Mouse (Mus musculus): ENCODE measurements at regions not wholly inside any gene's neighbourhood (a gene's known extent, or its start where the extent isn't known, plus 50 kb on each side); places are given as distances from the start of the nearest gene placed in this dataset.

- no peak overlapping the region for H3K9ac ChIP-seq (ENCODE audit: low read depth, low read length)
- ATAC-seq: no peak
- 75% methylated on average over 26 of the region's 26 CpGs for WGBS
- H3K36me3 ChIP-seq (ENCODE audit: control insufficient read depth, insufficient read depth, low read length): no peaks in the 10 kb centered on the region
- H3K4me2 ChIP-seq (ENCODE audit: low read depth, low read length): no peak overlapping the region
- no peak overlapping the region for H3K4me3 ChIP-seq (ENCODE audit: low read length)
- H3K4me1 ChIP-seq (ENCODE audit: control insufficient read depth, insufficient read depth, low read length): no peaks in the 10 kb centered on the region
- no peak overlapping the region for H3K27ac ChIP-seq (ENCODE audit: low read length)
- H3K9me3 ChIP-seq (ENCODE audit: control insufficient read depth, low read length): no peaks in the 10 kb centered on the region
- no peaks in the 10 kb centered on the region for H3K27me3 ChIP-seq (replicated peaks; ENCODE audit: control insufficient read depth, insufficient read depth, low read length)
Measured at GRCm38 (mm10) chr17:84067102-84067501, 120.6 kb downstream of the Zfp36l2 start.

GRCm38 (mm10) chr17:84063791-84064190, 124.0 kb downstream of the Zfp36l2 start:
- Histone ChIP-seq H3K27ac (ENCODE audit: low read length) (no peak overlapping the region), H3K4me2 (ENCODE audit: low read depth, low read length) (no peak overlapping the region), H3K36me3 (ENCODE audit: control insufficient read depth, insufficient read depth, low read length) (no peaks in the 10 kb centered on the region), H3K9ac (ENCODE audit: low read depth, low read length) (no peak overlapping the region), H3K27me3 (replicated peaks; ENCODE audit: control insufficient read depth, insufficient read depth, low read length) (no peaks in the 10 kb centered on the region), H3K4me3 (ENCODE audit: low read length) (no peak overlapping the region), H3K9me3 (ENCODE audit: control insufficient read depth, low read length) (no peaks in the 10 kb centered on the region), H3K4me1 (ENCODE audit: control insufficient read depth, insufficient read depth, low read length) (no peaks in the 10 kb centered on the region; the same call in 1 of the 2 replicates)
- WGBS: 49% methylated on average over 7 of the region's 7 CpGs
- no peak for ATAC-seq

GRCm38 (mm10) chr17:84061621-84062020, 126.1 kb downstream of the Zfp36l2 start:
- H3K27ac ChIP-seq (ENCODE audit: low read length): no peak overlapping the region
- no peak overlapping the region for H3K9ac ChIP-seq (ENCODE audit: low read depth, low read length)
- no peak overlapping the region for H3K4me3 ChIP-seq (ENCODE audit: low read length)
- H3K4me2 ChIP-seq (ENCODE audit: low read depth, low read length): no peak overlapping the region
- H3K36me3 ChIP-seq (ENCODE audit: control insufficient read depth, insufficient read depth, low read length): no peaks in the 10 kb centered on the region
- H3K27me3 ChIP-seq (replicated peaks; ENCODE audit: control insufficient read depth, insufficient read depth, low read length): no peaks in the 10 kb centered on the region
- no peaks in the 10 kb centered on the region for H3K9me3 ChIP-seq (ENCODE audit: control insufficient read depth, low read length)
- 59% methylated on average over 6 of the region's 6 CpGs for WGBS
- ATAC-seq: peak; percentile 52; the same call in 1 of the 2 replicates
- H3K4me1 ChIP-seq (ENCODE audit: control insufficient read depth, insufficient read depth, low read length): peaks cover 3% of the 10 kb centered on the region; the same call in 1 of the 2 replicates

GRCm38 (mm10) chr17:84056469-84056868, 131.3 kb downstream of the Zfp36l2 start:
- no peak for ATAC-seq
- 88% methylated on average over 4 of the region's 4 CpGs for whole genome bisulfite sequencing
- 0 out of 2 replicates have a peak overlapping the region, but pooled peaks have one; percentile 34 for H3K27ac ChIP-seq (ENCODE audit: low read length)

DNA sequence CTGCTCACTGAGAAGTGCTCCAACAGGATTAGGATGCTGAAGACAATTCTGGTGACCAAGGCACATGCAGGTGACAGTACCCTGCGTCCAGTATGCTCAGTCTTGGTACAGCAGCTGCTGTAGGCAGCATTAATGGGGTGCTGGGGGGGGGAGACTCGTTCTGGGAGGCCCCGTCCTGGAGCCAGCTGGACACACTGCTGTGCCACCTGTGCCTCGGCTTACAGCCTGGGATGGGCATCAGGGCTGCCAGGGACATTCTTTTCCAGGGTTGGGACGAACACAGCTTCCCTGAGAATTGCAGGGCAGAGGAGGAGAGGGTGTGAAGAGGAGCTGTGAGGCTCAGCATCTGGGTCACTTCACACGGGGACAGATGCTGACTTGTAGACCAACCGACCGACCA, 135.3 kb downstream of the Zfp36l2 start:
- Histone ChIP-seq H3K9ac (ENCODE audit: low read depth, low read length) (no peak overlapping the region), H3K4me1 (ENCODE audit: control insufficient read depth, insufficient read depth, low read length) (peaks cover 9% of the 10 kb centered on the region; the same call in 1 of the 2 replicates), H3K36me3 (ENCODE audit: control insufficient read depth, insufficient read depth, low read length) (no peaks in the 10 kb centered on the region), H3K4me2 (ENCODE audit: low read depth, low read length) (no peak overlapping the region), H3K27ac (ENCODE audit: low read length) (no peak overlapping the region), H3K9me3 (ENCODE audit: control insufficient read depth, low read length) (peaks cover 5% of the 10 kb centered on the region), H3K4me3 (ENCODE audit: low read length) (no peak overlapping the region), H3K27me3 (replicated peaks; ENCODE audit: control insufficient read depth, insufficient read depth, low read length) (no peaks in the 10 kb centered on the region)
- whole genome bisulfite sequencing: 75% methylated on average over 8 of the region's 8 CpGs
- no peak for ATAC-seq

More at GRCm38 (mm10) chr17:84056469-84056868, 131.3 kb downstream of the Zfp36l2 start:
- no peak overlapping the region for H3K9ac ChIP-seq (ENCODE audit: low read depth, low read length)
- no peak overlapping the region for H3K4me3 ChIP-seq (ENCODE audit: low read length)
- no peaks in the 10 kb centered on the region for H3K9me3 ChIP-seq (ENCODE audit: control insufficient read depth, low read length)
- H3K36me3 ChIP-seq (ENCODE audit: control insufficient read depth, insufficient read depth, low read length): no peaks in the 10 kb centered on the region
- H3K27me3 ChIP-seq (replicated peaks; ENCODE audit: control insufficient read depth, insufficient read depth, low read length): no peaks in the 10 kb centered on the region
- H3K4me2 ChIP-seq (ENCODE audit: low read depth, low read length): no peak overlapping the region
- H3K4me1 ChIP-seq (ENCODE audit: control insufficient read depth, insufficient read depth, low read length): peaks cover 6% of the 10 kb centered on the region; the same call in 1 of the 2 replicates

DNA sequence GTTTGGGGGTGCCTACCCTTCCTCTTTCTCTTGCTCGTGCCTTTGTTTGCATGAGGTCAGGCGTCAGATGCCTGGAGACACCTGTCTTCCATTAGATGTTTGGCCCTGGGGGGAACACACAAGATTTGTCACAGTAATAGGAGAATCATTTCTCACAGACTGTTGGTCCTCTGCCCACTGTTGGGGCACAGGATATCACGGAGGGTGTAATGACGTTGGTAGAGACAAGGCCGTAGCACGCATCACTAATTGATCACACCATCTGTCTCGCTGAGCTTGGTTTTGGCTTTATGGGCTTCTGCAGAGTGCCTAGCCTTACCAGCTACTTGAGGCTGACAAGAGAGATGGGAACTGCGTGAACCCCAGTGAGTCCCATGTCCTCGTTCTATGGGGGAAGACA, 136.5 kb downstream of the Zfp36l2 start:
- Histone ChIP-seq H3K9ac (ENCODE audit: low read depth, low read length) (no peak overlapping the region), H3K36me3 (ENCODE audit: control insufficient read depth, insufficient read depth, low read length) (no peaks in the 10 kb centered on the region), H3K27ac (ENCODE audit: low read length) (no peak overlapping the region), H3K4me3 (ENCODE audit: low read length) (no peak overlapping the region), H3K4me1 (ENCODE audit: control insufficient read depth, insufficient read depth, low read length) (peaks cover 3% of the 10 kb centered on the region; the same call in 1 of the 2 replicates), H3K4me2 (ENCODE audit: low read depth, low read length) (no peak overlapping the region), H3K27me3 (replicated peaks; ENCODE audit: control insufficient read depth, insufficient read depth, low read length) (no peaks in the 10 kb centered on the region), H3K9me3 (ENCODE audit: control insufficient read depth, low read length) (peaks cover 6% of the 10 kb centered on the region)
- no peak for ATAC-seq
- 82% methylated on average over 9 of the region's 9 CpGs for WGBS

- Histone ChIP-seq H3K4me2 (ENCODE audit: low read depth, low read length) (no peak overlapping the region), H3K9me3 (ENCODE audit: control insufficient read depth, low read length) (peaks cover 6% of the 10 kb centered on the region), H3K27me3 (replicated peaks; ENCODE audit: control insufficient read depth, insufficient read depth, low read length) (no peaks in the 10 kb centered on the region), H3K36me3 (ENCODE audit: control insufficient read depth, insufficient read depth, low read length) (no peaks in the 10 kb centered on the region), H3K4me3 (ENCODE audit: low read length) (no peak overlapping the region), H3K9ac (ENCODE audit: low read depth, low read length) (no peak overlapping the region), H3K27ac (ENCODE audit: low read length) (no peak overlapping the region), H3K4me1 (ENCODE audit: control insufficient read depth, insufficient read depth, low read length) (peaks cover 22% of the 10 kb centered on the region)
- ATAC-seq: no peak
- 67% methylated on average over 6 of the region's 6 CpGs for whole genome bisulfite sequencing
Measured at GRCm38 (mm10) chr17:84048533-84048932, 139.2 kb downstream of the Zfp36l2 start.

GRCm38 (mm10) chr17:84047520-84047919, 140.2 kb downstream of the Zfp36l2 start:
- Histone ChIP-seq H3K27ac (ENCODE audit: low read length) (no peak overlapping the region), H3K9ac (ENCODE audit: low read depth, low read length) (no peak overlapping the region), H3K4me2 (ENCODE audit: low read depth, low read length) (no peak overlapping the region), H3K4me1 (ENCODE audit: control insufficient read depth, insufficient read depth, low read length) (peaks cover 29% of the 10 kb centered on the region), H3K36me3 (ENCODE audit: control insufficient read depth, insufficient read depth, low read length) (no peaks in the 10 kb centered on the region), H3K4me3 (ENCODE audit: low read length) (no peak overlapping the region), H3K9me3 (ENCODE audit: control insufficient read depth, low read length) (peaks cover 6% of the 10 kb centered on the region), H3K27me3 (replicated peaks; ENCODE audit: control insufficient read depth, insufficient read depth, low read length) (no peaks in the 10 kb centered on the region)
- no peak for ATAC-seq
- 84% methylated on average over 1 of the region's 1 CpGs for WGBS

DNA sequence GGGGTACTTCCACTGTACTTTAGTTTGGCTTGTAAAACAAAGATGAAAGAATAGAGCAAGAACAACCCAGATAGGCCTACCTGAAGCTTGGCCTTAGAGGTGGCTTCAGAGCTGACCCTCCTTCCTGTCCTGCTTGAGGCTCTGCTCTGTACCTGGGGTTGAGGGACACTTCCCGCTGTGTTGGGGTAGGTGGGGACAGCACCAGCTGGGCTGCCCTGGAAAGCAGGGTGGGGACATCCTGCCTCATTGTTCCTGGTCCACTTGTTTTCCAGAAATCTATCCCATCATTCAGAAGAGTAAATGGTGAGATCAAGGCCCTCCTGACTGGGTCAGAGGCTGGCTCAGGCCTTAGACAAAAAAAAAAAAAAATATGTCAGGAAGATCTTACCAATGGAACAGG, 141.9 kb downstream of the Zfp36l2 start:
- H3K9me3 ChIP-seq (ENCODE audit: control insufficient read depth, low read length): peaks cover 6% of the 10 kb centered on the region
- no peak overlapping the region for H3K4me3 ChIP-seq (ENCODE audit: low read length)
- H3K9ac ChIP-seq (ENCODE audit: low read depth, low read length): no peak overlapping the region
- no peak overlapping the region for H3K4me2 ChIP-seq (ENCODE audit: low read depth, low read length)
- no peaks in the 10 kb centered on the region for H3K36me3 ChIP-seq (ENCODE audit: control insufficient read depth, insufficient read depth, low read length)
- peak overlapping the region; percentile 78; the same call in 1 of the 2 replicates for H3K27ac ChIP-seq (ENCODE audit: low read length)
- ATAC-seq: no peak
- H3K27me3 ChIP-seq (replicated peaks; ENCODE audit: control insufficient read depth, insufficient read depth, low read length): no peaks in the 10 kb centered on the region
- 83% methylated on average over 1 of the region's 1 CpGs for WGBS
- H3K4me1 ChIP-seq (ENCODE audit: control insufficient read depth, insufficient read depth, low read length): peaks cover 29% of the 10 kb centered on the region

GRCm38 (mm10) chr17:84044472-84044936, 143.2 kb downstream of the Zfp36l2 start:
- WGBS: 23% methylated on average over 5 of the region's 5 CpGs
- H3K4me1 ChIP-seq (ENCODE audit: control insufficient read depth, insufficient read depth, low read length): peaks cover 29% of the 10 kb centered on the region
- H3K9ac ChIP-seq (ENCODE audit: low read depth, low read length): no peak overlapping the region
- peak overlapping the region; percentile 78 for H3K27ac ChIP-seq (ENCODE audit: low read length)
- H3K4me2 ChIP-seq (ENCODE audit: low read depth, low read length): no peak overlapping the region
- peak; percentile 93 for ATAC-seq
- H3K27me3 ChIP-seq (replicated peaks; ENCODE audit: control insufficient read depth, insufficient read depth, low read length): no peaks in the 10 kb centered on the region
- H3K4me3 ChIP-seq (ENCODE audit: low read length): no peak overlapping the region
- H3K9me3 ChIP-seq (ENCODE audit: control insufficient read depth, low read length): peaks cover 6% of the 10 kb centered on the region
- H3K36me3 ChIP-seq (ENCODE audit: control insufficient read depth, insufficient read depth, low read length): no peaks in the 10 kb centered on the region
